Mouse (Mus musculus) forebrain, embryonic 16.5 days (tissue): ENCODE results near the gene Med13l. TPM values are rescaled to one million over a fixed set of nuclear protein-coding genes. Genes with fewer than 3 reads are reported as not detected.

Experiments used
- ATAC-seq: fragments of 200-750 bp; cut with Nextera tagmentation; 2 replicates; pipeline ENCODE4 v1.8.0; 2017; ENCODE audit warnings: mild to moderate bottlenecking, moderate library complexity
- H3K27ac ChIP-seq: fragments of 300-500 bp; sonication (generic); 2 replicates; pipeline ENCODE4 v1.5.1; 2014; ENCODE audit warnings: low read length, control low read depth
- H3K27me3 ChIP-seq: fragments of 300-500 bp; sonication (generic); replicated peaks from 2 replicates; pipeline ENCODE4 v1.6.1; 2014; ENCODE audit warnings: low read length; ENCODE audit not compliant: control insufficient read depth, insufficient read depth
- H3K36me3 ChIP-seq: fragments of 300-500 bp; sonication (generic); 2 replicates; pipeline ENCODE4 v1.6.1; 2014; ENCODE audit not compliant: control insufficient read depth, insufficient read depth
- H3K4me1 ChIP-seq: fragments of 300-500 bp; sonication (generic); replicated peaks from 2 replicates; pipeline ENCODE4 v1.6.1; 2014; ENCODE audit warnings: low read length; ENCODE audit not compliant: control insufficient read depth, insufficient read depth
- H3K4me2 ChIP-seq: fragments of 300-500 bp; sonication (generic); 2 replicates; pipeline ENCODE4 v1.6.1; 2014; ENCODE audit warnings: mild to moderate bottlenecking, low read length, control low read depth
- H3K4me3 ChIP-seq: fragments of 300-500 bp; sonication (generic); replicated peaks from 2 replicates; pipeline ENCODE4 v1.5.1; 2014; ENCODE audit warnings: mild to moderate bottlenecking, low read length, control low read depth
- H3K9ac ChIP-seq: fragments of 300-500 bp; sonication (generic); replicated peaks from 2 replicates; pipeline ENCODE4 v1.6.1; 2014; ENCODE audit warnings: low read depth, low read length, control low read depth
- H3K9me3 ChIP-seq: fragments of 300-500 bp; sonication (generic); 2 replicates; pipeline ENCODE4 v1.6.1; 2016; ENCODE audit warnings: low read length; ENCODE audit not compliant: control insufficient read depth
- WGBS: fragments of 180-500 bp; shearing (Covaris S2); extraction: QIAGEN DNeasy Blood & Tissue Kit; methylation state at CpG from one replicate; pipeline ENCODE4 v1.1.7; 2014; 5-methylcytosine and 5-hydroxymethylcytosine counted together
- polyA plus RNA-seq: library from polyadenylated mRNA; unstranded; fragments of >200 nt; fragmentation: Nextera tagmentation; extraction: Ambion mirVana; gene quantifications from 2 replicates; pipeline ENCODE4 v1.2.1, GENCODE M21; 2015

Gene Med13l
- polyA plus RNA-seq, 1 experiment from 2014 or later = 24.9 TPM

DNA sequence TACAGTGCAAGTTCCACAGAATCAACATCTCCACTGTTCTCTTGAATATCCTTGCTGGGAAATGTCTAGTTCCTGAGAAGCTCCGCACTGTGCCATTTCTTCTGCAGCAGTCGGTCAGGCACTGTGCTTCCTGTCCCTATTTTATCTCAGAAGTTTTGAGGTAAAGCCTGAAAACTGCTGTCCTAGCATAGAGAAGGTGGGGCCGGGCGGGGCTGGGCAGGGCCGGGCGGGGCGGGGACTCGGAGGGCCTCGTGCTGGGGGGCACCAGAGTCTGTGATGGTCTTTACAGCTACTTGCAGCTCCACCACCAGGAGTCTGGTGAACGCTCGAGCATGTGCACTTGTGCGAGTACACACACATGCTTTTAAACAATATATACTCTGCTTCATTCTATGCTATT, 83.6 kb downstream of the Med13l start:
- H3K27ac ChIP-seq = no peak overlapping the region
- H3K4me3 ChIP-seq = no peak overlapping the region
- no peak overlapping the region for H3K9ac ChIP-seq
- H3K4me1 ChIP-seq = peaks cover 21% of the 10 kb centered on the region
- no peak overlapping the region for H3K4me2 ChIP-seq
- H3K27me3 ChIP-seq = no peaks in the 10 kb centered on the region
- no peaks in the 10 kb centered on the region for H3K36me3 ChIP-seq
- WGBS = 85% methylated on average over 12 of the region's 12 CpGs
- no peaks in the 10 kb centered on the region for H3K9me3 ChIP-seq
- ATAC-seq = no peak

DNA sequence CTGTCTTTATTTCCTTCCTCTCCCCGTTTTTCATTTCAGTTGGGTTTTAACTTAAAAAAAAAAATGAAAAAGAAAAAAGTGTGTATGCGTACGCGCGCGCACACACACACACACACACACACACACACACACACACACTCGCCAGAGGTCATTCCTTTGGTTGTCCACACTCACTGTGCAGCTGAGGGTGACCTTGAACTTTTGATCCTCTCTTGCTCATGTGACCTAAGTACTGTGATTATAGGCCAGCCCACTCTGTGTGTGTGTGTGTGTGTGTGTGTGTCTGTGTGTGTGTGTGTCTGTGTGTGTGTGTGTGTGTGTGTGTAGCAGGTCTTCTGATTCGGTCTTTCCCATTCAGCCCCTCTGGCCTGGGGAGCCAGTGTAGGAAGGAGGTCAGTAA, 84.0 kb downstream of the Med13l start:
- Histone ChIP-seq H3K27me3 (no peaks in the 10 kb centered on the region), H3K27ac (no peak overlapping the region), H3K4me2 (no peak overlapping the region), H3K4me1 (peaks cover 21% of the 10 kb centered on the region), H3K4me3 (no peak overlapping the region), H3K9ac (no peak overlapping the region), H3K9me3 (no peaks in the 10 kb centered on the region), H3K36me3 (no peaks in the 10 kb centered on the region)
- no peak for ATAC-seq
- WGBS = 91% methylated on average over 8 of the region's 8 CpGs

DNA sequence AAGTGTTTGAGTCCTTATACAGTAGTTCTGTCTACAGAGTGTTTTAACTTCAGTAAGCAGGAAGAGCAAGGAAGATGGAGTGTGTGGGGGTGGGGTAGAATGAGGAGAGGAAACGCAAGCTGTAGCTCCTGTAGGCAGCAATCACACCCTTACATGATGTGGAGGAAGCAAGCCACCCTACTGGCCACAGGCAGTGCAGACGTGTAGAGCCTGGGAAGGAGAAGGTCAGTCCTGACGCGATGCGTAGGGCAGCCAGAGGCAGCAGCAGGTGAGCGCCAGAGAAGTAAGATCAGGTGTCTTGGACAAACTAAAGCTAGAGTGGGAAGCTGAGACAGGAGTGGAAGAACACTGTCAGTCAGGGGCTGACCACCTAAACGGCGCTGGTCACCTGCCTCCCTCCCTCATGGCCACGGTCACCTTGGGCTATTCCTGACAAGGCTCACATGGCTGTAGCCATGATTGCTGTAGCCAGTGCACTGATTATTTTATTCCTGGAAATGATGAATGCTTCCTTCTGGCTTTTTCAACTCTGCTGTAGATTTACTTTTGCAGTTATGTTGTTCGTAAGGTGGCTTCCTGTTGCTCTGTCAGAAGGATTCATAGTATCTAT, 84.8 kb downstream of the Med13l start:
- Histone ChIP-seq H3K9me3 (no peaks in the 10 kb centered on the region), H3K4me3 (no peak overlapping the region), H3K4me2 (no peak overlapping the region), H3K27me3 (no peaks in the 10 kb centered on the region), H3K9ac (no peak overlapping the region), H3K4me1 (peaks cover 25% of the 10 kb centered on the region), H3K27ac (no peak overlapping the region), H3K36me3 (no peaks in the 10 kb centered on the region)
- no peak for ATAC-seq
- 89% methylated on average over 10 of the region's 10 CpGs for WGBS

DNA sequence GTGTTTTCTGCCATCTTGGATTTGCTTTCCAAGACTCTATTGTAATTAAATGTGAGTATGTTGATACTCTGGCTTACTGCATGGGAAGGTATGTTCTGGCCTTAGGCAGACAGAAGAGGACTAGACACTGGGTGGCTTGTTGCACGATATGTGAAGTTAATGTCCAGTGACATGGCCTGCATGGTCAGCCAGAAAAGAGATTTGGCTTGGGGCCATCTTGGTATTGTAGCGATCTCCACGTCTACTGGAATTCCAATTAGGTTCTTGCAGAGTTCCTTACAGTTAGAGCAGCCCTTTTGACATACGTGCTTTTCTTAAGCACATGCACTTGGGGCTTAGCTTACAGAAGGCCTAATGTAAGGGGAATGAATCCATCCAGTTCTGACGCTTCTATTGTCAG, 86.4 kb downstream of the Med13l start:
- Histone ChIP-seq H3K36me3 (no peaks in the 10 kb centered on the region), H3K9ac (no peak overlapping the region), H3K4me2 (no peak overlapping the region), H3K27ac (no peak overlapping the region), H3K4me1 (peaks cover 33% of the 10 kb centered on the region), H3K4me3 (no peak overlapping the region), H3K9me3 (no peaks in the 10 kb centered on the region), H3K27me3 (no peaks in the 10 kb centered on the region)
- 31% methylated on average over 5 of the region's 5 CpGs for WGBS
- ATAC-seq = no peak

GRCm38 (mm10) chr5:118647384-118647783, 86.9 kb downstream of the Med13l start:
- no peak overlapping the region for H3K4me3 ChIP-seq
- H3K4me1 ChIP-seq = peaks cover 33% of the 10 kb centered on the region
- H3K27ac ChIP-seq = no peak overlapping the region
- WGBS = 40% methylated on average over 6 of the region's 6 CpGs
- ATAC-seq = no peak
- H3K9ac ChIP-seq = no peak overlapping the region
- no peaks in the 10 kb centered on the region for H3K27me3 ChIP-seq
- no peak overlapping the region for H3K4me2 ChIP-seq
- no peaks in the 10 kb centered on the region for H3K36me3 ChIP-seq
- H3K9me3 ChIP-seq = no peaks in the 10 kb centered on the region

DNA sequence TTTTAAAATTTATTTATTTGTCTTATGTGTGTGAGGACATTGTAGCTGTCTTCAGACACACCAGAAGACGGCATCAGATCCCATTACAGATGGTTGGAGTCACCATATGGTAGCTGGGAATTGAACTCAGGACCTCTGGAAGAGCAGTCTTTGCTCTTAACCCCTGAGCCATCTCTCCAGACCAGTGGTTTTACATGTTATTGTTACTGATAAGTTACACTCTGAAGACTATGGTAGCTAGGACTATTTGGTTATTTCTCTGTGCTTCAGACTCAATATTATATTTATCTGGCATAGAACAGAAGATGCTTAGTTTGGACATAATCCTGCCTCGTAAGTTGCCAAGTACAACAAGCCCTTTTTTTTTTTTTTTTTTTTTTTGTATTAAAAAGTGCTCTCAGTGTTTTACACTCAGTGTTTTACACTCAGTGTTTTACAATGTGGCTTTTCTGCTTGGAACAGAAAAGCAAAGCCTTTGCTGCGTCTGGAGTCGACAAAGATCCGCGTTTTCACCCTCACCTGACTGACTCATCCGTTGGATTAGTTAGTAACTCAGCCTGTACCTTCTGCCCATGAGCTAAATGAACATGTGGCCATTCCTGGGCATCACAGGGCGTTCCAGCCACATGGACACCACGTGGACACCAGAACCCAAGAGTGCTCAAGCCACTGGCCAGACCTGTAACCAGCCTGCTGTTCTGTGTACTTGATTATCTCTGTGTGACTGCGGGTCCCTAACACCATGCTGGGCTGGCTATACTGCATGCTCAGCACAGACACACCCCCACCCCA, 88.9 kb downstream of the Med13l start:
- Histone ChIP-seq H3K9me3 (no peaks in the 10 kb centered on the region), H3K9ac (no peak overlapping the region), H3K4me3 (no peak overlapping the region), H3K27ac (peak overlapping the region; percentile 63), H3K4me2 (no peak overlapping the region), H3K4me1 (peaks cover 34% of the 10 kb centered on the region), H3K27me3 (no peaks in the 10 kb centered on the region), H3K36me3 (no peaks in the 10 kb centered on the region)
- peak; percentile 50; the same call in 1 of the 2 replicates for ATAC-seq
- WGBS = 78% methylated on average over 10 of the region's 10 CpGs

- WGBS = 78% methylated on average over 4 of the region's 4 CpGs
- no peak overlapping the region for H3K4me3 ChIP-seq
- H3K9ac ChIP-seq = no peak overlapping the region
- ATAC-seq = no peak
- no peak overlapping the region for H3K4me2 ChIP-seq
- no peaks in the 10 kb centered on the region for H3K27me3 ChIP-seq
- no peaks in the 10 kb centered on the region for H3K36me3 ChIP-seq
- peaks cover 39% of the 10 kb centered on the region for H3K4me1 ChIP-seq
- H3K27ac ChIP-seq = peak overlapping the region; percentile 63
- no peaks in the 10 kb centered on the region for H3K9me3 ChIP-seq
Measured at GRCm38 (mm10) chr5:118650007-118650548, 89.6 kb downstream of the Med13l start.

GRCm38 (mm10) chr5:118650746-118651145, 90.3 kb downstream of the Med13l start:
- H3K27ac ChIP-seq = 0 out of 2 replicates have a peak overlapping the region, but pooled peaks have one; percentile 23
- no peaks in the 10 kb centered on the region for H3K36me3 ChIP-seq
- WGBS = 84% methylated on average over 7 of the region's 7 CpGs
- H3K4me2 ChIP-seq = no peak overlapping the region
- peaks cover 42% of the 10 kb centered on the region for H3K4me1 ChIP-seq
- H3K4me3 ChIP-seq = no peak overlapping the region
- no peaks in the 10 kb centered on the region for H3K27me3 ChIP-seq
- ATAC-seq = no peak
- no peak overlapping the region for H3K9ac ChIP-seq
- no peaks in the 10 kb centered on the region for H3K9me3 ChIP-seq

DNA sequence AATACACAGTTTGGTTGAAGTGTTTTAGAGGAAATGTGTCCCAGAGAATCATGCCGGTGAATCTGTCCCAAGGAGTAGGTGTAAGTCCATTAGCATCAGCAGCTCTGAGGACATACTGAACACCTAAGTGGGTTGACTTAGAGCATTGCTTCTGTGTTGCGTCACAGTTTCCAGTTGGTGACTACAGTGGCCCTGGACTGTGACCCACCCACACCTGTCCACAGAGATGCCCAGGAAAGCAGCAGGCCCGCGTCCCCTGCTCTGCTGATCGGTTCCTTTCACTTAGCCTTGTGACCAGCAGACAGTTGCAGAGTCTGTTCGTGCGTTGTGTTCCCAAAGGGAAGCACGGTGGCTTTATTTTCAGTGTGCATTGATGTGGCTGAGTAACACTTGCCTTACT, 92.1 kb downstream of the Med13l start:
- no peaks in the 10 kb centered on the region for H3K9me3 ChIP-seq
- H3K9ac ChIP-seq = no peak overlapping the region
- H3K27me3 ChIP-seq = no peaks in the 10 kb centered on the region
- H3K36me3 ChIP-seq = no peaks in the 10 kb centered on the region
- no peak for ATAC-seq
- H3K4me1 ChIP-seq = peaks cover 40% of the 10 kb centered on the region
- no peak overlapping the region for H3K4me2 ChIP-seq
- H3K27ac ChIP-seq = no peak overlapping the region
- WGBS = 93% methylated on average over 8 of the region's 8 CpGs
- no peak overlapping the region for H3K4me3 ChIP-seq
